Mouse (Mus musculus) bone marrow macrophage, adult 2 months (primary cell): ENCODE results near the gene Slc16a12. TPM values are rescaled to one million over a fixed set of nuclear protein-coding genes. Genes with fewer than 3 reads are reported as not detected.
A peak's percentile ranks its signal among the peaks of the same experiment; 100 is the strongest.

Source experiments
- H3K27ac ChIP-seq: 2 replicates; pipeline ENCODE4 v1.5.1; 2012; ENCODE audit warnings: low read depth, low read length; ENCODE audit not compliant: insufficient read depth
- H3K4me1 ChIP-seq: 2 replicates; pipeline ENCODE4 v1.6.1; 2012; ENCODE audit warnings: low read length; ENCODE audit not compliant: control insufficient read depth, insufficient read depth
- H3K4me3 ChIP-seq: 2 replicates; pipeline ENCODE4 v1.5.1; 2012; ENCODE audit warnings: mild to moderate bottlenecking, low read length, moderate library complexity; ENCODE audit not compliant: insufficient read depth
- CTCF ChIP-seq: IDR thresholded peaks from 2 replicates; pipeline ENCODE4 v1.5.1; 2012; ENCODE audit warnings: low read depth, mild to moderate bottlenecking, low read length, moderate library complexity
- POLR2A ChIP-seq: IDR thresholded peaks from 2 replicates; pipeline ENCODE4 v1.6.1; 2012; ENCODE audit warnings: mild to moderate bottlenecking, low read depth, low read length, borderline replicate concordance
- polyA plus RNA-seq: library from polyadenylated mRNA; stranded (reverse); fragments of >200 nt; gene quantifications from 2 replicates; pipeline ENCODE4 v1.2.4, GENCODE M21; 2012; ENCODE audit not compliant: missing spikeins, insufficient read depth, insufficient read length

Gene Slc16a12
- 0.27 TPM in 1 of 2 replicates, not detected in the other for polyA plus RNA-seq

DNA sequence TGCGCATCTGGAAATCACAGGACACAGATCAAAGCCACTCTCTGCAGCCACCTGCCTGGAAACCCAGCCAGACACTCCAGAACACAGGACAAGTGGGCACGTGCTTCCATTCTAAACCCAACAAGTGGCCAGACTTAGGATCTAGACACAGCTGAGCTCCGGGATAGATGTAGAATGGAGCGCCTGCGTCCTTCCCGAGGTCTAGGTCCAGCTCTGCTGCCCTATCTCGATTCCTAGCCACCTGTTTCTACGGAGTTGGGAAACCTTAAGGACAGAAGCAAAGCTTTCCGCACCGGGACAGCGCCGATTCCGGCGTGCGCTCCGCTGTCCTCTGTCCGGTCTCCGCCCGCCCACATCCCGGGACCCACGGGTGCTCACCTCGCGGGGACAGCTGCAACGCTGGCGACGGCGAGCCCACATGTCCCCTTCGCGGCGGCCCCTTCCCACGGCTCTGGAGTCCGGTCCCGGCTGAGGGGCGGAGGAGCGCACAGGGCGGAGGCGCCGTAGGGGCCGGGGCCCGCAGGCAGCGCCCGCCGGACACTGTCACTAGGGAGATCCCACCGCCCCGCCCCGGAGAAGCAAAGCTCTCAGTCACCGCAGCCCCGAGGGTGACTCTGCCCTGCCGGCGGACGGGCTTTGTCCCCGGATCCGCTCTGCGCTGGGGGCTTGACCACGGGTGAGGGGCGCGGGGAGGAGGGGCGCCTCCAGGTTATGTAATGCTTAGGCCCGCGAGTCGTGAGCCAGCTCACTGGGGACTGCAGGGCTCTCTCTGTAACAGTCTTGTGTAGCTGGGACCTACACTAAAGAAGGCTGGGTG, at the start of gene Slc16a12:
Gene Slc16a12, minus strand, starts transcription at position 602 of the 817 bp plus-strand sequence.
- Histone ChIP-seq H3K27ac (no peak within 1 kb of the TSS), H3K4me1 (no peaks in the 10 kb centered on the region), H3K4me3 (peak within 1 kb of the TSS; percentile 69)
- TF ChIP-seq CTCF (no peak), POLR2A (no peak)

DNA sequence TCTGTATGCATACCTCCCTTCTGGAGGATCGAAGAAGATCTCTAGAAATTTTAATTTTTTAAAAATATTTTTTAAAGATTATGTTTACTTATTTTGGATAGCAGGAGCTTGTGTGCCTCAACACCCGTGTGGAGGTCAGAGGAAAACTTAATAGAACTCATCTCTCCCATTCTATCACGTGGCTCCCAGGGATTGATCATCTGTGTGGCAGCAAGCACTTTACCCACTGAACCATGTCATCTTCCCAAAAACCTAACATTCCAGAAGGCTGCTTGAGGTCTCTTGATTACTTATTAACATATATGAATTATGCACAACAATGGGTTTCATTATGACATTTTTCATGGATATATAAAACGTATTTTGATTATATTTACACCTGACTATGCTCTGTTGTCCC, 49.3 kb upstream of the Slc16a12 start:
- Histone ChIP-seq H3K4me1 (peaks cover 17% of the 10 kb centered on the region), H3K4me3 (no peak overlapping the region), H3K27ac (no peak overlapping the region)
- TF ChIP-seq POLR2A (no peak), CTCF (no peak)

DNA sequence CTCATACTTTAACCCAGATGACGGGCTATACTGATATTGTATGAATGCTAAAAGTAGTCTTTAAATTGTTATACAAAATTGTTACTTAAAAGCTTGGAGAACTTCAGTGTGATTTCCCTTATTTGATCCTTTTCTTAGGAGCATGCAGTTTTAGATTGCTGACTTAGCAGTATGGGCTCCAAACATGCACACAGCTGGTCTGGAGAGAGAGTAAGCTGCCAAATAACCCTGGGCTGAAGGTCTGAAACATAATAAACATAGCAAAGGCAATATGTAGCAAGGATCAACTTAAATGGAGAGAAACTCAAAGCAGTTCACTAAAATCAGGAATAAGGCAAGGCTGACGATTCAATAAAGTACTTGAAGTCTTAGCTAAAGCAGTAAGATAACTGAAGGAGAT, 35.4 kb upstream of the Slc16a12 start:
- Histone ChIP-seq H3K4me3 (no peak overlapping the region), H3K27ac (peak overlapping the region; percentile 26; the same call in 1 of the 2 replicates), H3K4me1 (peaks cover 15% of the 10 kb centered on the region)
- TF ChIP-seq POLR2A, result no peak
- no peak for TF ChIP-seq CTCF

DNA sequence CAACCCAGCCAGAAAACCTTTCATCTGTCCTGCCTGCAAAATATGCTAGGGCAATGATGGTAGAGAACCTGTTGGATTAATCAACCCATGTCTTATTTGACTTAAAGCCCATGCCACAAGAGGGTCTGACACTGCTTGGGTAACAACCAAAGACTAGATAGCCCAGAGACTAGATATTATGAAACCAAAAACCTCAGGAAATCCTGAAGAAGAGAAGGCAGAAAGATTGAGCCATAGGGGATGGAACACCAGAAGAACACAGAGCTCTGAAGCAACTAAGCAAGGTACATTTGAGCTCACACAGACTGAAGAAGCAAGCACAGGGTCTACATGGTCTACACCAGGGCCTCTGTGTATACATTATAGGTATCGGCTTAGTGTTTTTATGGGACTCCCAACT, 31.9 kb upstream of the Slc16a12 start:
- H3K27ac ChIP-seq, result no peak overlapping the region; the same call in 1 of the 2 replicates
- H3K4me1 ChIP-seq, result peaks cover 22% of the 10 kb centered on the region
- H3K4me3 ChIP-seq, result no peak overlapping the region
- no peak for TF ChIP-seq CTCF
- TF ChIP-seq POLR2A, result no peak

DNA sequence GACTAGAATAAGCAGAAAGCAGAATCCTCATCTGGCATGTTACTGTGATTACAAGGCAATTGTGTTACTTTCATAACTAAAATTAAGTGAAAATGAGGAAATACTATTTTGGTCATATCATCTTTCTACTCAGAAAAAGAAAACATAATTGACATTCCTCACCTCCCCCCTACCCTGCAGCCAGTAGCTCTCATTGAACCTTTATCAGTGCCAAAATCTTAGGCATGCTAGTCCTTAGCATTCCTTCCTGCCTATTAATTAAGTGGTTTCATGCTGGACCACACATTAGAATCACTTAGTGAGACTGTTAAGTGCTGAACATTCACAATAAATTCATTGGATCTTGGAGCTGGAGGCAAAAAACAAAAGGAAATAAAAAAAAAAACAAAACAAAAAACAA, 31.0 kb upstream of the Slc16a12 start:
- Histone ChIP-seq H3K27ac (peak overlapping the region; percentile 33), H3K4me3 (no peak overlapping the region), H3K4me1 (peaks cover 22% of the 10 kb centered on the region)
- TF ChIP-seq CTCF, result no peak
- no peak for TF ChIP-seq POLR2A

DNA sequence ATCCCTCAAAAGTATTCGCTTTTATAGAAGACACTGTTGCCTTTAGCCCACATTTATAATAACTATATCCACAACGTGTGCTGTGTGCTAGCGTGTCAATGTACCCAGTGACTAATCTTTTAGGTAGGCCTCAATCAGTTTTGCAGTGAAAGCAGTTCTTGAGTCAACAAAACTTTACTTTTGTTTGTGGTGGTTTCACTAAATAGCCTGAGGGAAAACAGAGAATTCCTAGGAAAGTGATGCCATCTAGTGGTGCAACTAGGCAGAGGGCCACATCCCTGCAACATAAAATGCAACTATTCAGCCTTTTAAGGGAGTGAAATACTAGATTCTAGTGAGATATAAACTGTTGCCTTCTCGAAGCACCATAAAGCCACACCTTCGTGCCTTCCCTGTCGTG, 25.7 kb upstream of the Slc16a12 start:
- Histone ChIP-seq H3K27ac (no peak overlapping the region), H3K4me1 (peaks cover 8% of the 10 kb centered on the region), H3K4me3 (no peak overlapping the region)
- TF ChIP-seq CTCF (no peak), POLR2A (no peak)

DNA sequence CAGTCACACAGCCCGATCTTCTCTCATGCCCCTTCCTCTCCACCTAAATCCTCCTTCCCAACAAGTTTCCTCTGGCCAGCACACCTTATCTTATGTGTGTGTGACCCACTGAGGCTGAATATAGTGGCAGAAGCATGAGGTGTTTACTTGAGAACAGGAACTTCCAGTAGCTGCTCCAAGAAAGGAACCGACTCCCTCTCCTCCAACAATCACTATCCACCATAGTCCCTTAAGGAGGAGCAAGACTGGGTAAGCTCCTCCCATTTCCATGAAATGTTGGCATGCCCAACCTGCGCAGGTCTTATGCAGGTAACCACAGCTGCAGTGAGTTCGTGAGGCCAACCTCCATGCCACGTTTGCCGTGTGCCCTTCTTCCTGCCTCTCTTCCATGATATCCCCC, 23.7 kb upstream of the Slc16a12 start:
- TF ChIP-seq POLR2A (no peak), CTCF (no peak)
- H3K27ac ChIP-seq, result no peak overlapping the region
- no peaks in the 10 kb centered on the region for H3K4me1 ChIP-seq
- no peak overlapping the region for H3K4me3 ChIP-seq

DNA sequence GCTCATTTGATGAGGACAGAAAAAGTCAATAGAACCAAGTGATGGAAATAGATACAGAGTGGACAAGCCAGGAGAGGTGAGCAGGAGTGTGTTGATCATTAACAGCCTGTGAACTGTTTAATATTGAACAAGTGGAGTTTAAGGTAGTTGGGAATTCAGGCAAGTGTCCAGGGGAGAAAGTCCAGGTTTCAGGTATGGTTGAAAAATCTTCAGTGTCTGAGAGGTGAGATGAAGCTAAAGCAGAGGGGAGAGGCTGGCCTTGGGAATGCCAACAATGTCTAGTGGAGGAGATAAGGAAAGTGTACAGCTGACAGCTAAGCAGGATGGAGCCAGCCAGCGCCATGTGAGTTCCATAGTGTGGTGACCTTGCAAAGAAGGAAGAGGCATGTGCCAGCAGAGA, 11.7 kb upstream of the Slc16a12 start:
- no peak for TF ChIP-seq CTCF
- TF ChIP-seq POLR2A, result no peak
- no peak overlapping the region for H3K27ac ChIP-seq
- peaks cover 8% of the 10 kb centered on the region for H3K4me1 ChIP-seq
- no peak overlapping the region for H3K4me3 ChIP-seq

DNA sequence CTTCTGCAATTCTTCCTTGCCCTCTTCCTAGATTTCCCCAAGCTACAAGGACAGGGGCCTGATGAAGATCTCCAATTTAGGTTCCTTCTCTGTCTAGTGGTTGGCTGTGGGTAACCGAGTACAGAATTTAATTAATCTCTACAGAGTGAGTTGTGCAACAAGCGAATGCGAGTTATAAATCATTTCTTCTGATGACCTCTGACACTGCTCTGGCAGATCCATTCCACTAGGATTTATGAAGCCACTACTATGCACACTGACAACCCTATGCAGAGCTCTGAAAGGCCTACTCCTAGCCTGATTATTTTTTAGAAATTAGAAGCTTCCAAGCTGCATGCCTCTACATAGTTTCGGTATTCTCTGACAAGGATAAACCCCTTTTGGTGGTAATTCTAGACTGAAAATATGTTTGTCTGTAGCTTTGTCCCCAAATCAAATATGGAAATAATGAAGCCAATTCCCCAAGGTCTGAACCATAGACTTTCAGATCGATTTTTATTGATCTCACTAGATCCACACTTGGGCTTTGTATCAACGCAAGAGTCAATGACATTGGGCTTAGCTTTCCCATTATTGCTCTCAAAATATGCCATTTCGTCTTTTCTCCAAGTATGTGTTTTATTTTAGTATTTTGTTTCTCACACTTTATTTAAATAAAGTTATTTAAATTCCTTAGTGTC, 9.6 kb upstream of the Slc16a12 start:
- TF ChIP-seq POLR2A, result no peak
- TF ChIP-seq CTCF, result no peak
- Histone ChIP-seq H3K4me3 (no peak overlapping the region), H3K4me1 (peaks cover 8% of the 10 kb centered on the region), H3K27ac (no peak overlapping the region)

DNA sequence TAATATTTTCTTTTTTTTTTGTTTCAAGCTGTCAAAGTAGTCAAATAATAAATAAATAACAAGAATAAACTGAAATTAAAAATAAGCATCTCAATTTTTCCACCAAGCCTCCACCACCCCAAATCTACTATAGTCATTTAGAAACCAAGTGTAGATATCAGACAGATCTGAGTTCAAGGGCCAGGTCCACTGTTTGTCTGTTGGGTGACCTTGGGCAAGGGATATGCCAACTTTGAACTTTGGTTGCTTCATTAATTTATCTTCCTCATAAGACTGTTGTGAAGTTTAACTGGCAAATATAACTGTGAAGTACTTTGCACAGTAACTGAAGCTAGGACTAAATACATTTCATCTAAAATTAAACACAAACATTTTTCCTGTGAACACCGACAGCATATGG, 8.6 kb upstream of the Slc16a12 start:
- Histone ChIP-seq H3K4me1 (peaks cover 8% of the 10 kb centered on the region), H3K27ac (no peak overlapping the region), H3K4me3 (no peak overlapping the region)
- TF ChIP-seq CTCF (no peak), POLR2A (no peak)

DNA sequence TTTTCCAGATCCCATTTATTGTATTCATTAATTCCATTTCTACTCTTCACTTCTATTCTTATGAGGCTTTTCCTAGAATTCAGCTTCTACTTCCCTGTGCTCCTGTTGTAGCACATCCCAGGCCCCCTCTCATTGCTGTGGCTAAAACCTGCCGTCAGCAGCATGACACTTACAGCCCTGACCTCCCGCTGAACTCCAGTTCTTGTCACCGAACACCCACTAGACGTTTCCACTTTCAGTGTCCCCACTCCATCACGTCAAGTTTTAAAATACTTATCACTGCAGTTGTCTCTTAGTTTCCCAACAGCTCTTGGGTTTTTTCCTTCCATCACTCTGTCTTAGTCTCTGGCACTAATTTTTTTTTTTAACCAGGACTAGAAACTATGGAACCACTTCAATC, 6.2 kb upstream of the Slc16a12 start:
- TF ChIP-seq CTCF (no peak), POLR2A (no peak)
- Histone ChIP-seq H3K4me1 (peaks cover 8% of the 10 kb centered on the region), H3K27ac (no peak overlapping the region), H3K4me3 (no peak overlapping the region)
